Mouse (Mus musculus) stomach, postnatal 0 days (tissue): ENCODE measurements at regions not wholly inside any gene's neighbourhood (a gene's known extent, or its start where the extent isn't known, plus 50 kb on each side); places are given as distances from the start of the nearest gene placed in this dataset.

ENCODE experiments used
- ATAC-seq: fragments of 200-750 bp; cut with Nextera tagmentation; 2 replicates; pipeline ENCODE4 v1.8.0; 2017; ENCODE audit not compliant: low FRiP score, low TSS enrichment
- DNase-seq: peaks from one replicate; pipeline ENCODE4 v3.0.0-alpha.2; 2016; ENCODE audit warnings: low spot score
- H3K27ac ChIP-seq: fragments of 300-500 bp; sonication (generic); replicated peaks from 2 replicates; pipeline ENCODE4 v1.5.1; 2014; ENCODE audit warnings: mild to moderate bottlenecking, control low read depth
- H3K27me3 ChIP-seq: fragments of 300-500 bp; sonication (generic); 2 replicates; pipeline ENCODE4 v1.6.1; 2014; ENCODE audit warnings: low read length; ENCODE audit not compliant: control insufficient read depth, insufficient read depth
- H3K36me3 ChIP-seq: fragments of 300-500 bp; sonication (generic); 2 replicates; pipeline ENCODE4 v1.6.1; 2014; ENCODE audit warnings: low read length, mixed read lengths; ENCODE audit not compliant: control insufficient read depth, insufficient read depth
- H3K4me1 ChIP-seq: fragments of 300-500 bp; sonication (generic); replicated peaks from 2 replicates; pipeline ENCODE4 v1.6.1; 2014; ENCODE audit warnings: antibody characterized with exemption; ENCODE audit not compliant: control insufficient read depth, insufficient read depth
- H3K4me2 ChIP-seq: fragments of 300-500 bp; sonication (generic); replicated peaks from 2 replicates; pipeline ENCODE4 v1.6.1; 2014; ENCODE audit warnings: low read depth, mild to moderate bottlenecking, control low read depth, moderate library complexity
- H3K4me3 ChIP-seq: fragments of 300-500 bp; sonication (generic); 2 replicates; pipeline ENCODE4 v1.5.1; 2014; ENCODE audit warnings: low read depth, low read length, control low read depth
- H3K9ac ChIP-seq: fragments of 300-500 bp; sonication (generic); 2 replicates; pipeline ENCODE4 v1.6.1; 2014; ENCODE audit warnings: mild to moderate bottlenecking, low read length, control low read depth, mixed read lengths
- H3K9me3 ChIP-seq: fragments of 300-500 bp; sonication (generic); 2 replicates; pipeline ENCODE4 v1.6.1; 2016; ENCODE audit warnings: low read length; ENCODE audit not compliant: control insufficient read depth
- CTCF ChIP-seq: IDR thresholded peaks from 2 replicates; pipeline ENCODE4 v1.5.1; 2016; ENCODE audit warnings: antibody characterized with exemption, low read depth, mild to moderate bottlenecking, moderate library complexity
- EP300 ChIP-seq: optimal IDR thresholded peaks from 2 replicates; pipeline ENCODE3; 2016; ENCODE audit warnings: antibody characterized with exemption
- WGBS: fragments of 180-500 bp; shearing (Covaris S2); extraction: QIAGEN DNeasy Blood & Tissue Kit; methylation state at CpG from one replicate; pipeline ENCODE4 v1.1.7; 2014; 5-methylcytosine and 5-hydroxymethylcytosine counted together

DNA sequence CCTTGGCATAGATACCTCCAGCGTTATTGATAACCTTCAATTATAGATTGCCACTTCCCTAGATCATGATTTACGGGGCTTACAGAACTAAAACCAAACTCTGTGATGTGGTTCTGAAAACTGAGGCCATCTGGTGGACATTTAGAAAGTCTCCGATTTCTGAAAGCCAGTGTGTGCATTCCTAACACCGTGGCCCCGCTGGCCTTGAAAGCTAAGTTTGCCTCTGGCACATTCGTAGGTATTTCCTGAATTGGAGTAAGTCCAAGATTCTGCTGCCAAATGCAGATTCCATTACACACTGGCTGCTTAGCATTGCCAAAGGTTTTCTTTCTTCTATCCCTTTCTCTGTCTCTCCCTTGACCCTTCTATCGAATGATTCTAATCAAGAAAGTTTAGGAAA, 55.7 kb upstream of the Tmpo start:
- TF ChIP-seq EP300, result no peak
- TF ChIP-seq CTCF, result peak; percentile 79
- ATAC-seq (peak; percentile 49; the same call in 1 of the 2 replicates), DNase-seq (peak; percentile 56)
- H3K27ac ChIP-seq, result no peak overlapping the region
- H3K9me3 ChIP-seq, result no peaks in the 10 kb centered on the region
- WGBS, result 10% methylated on average over 7 of the region's 7 CpGs
- H3K9ac ChIP-seq, result no peak overlapping the region
- H3K27me3 ChIP-seq, result no peaks in the 10 kb centered on the region
- no peaks in the 10 kb centered on the region for H3K36me3 ChIP-seq
- no peak overlapping the region for H3K4me2 ChIP-seq
- peaks cover 5% of the 10 kb centered on the region; the same call in 1 of the 2 replicates for H3K4me1 ChIP-seq
- H3K4me3 ChIP-seq, result no peak overlapping the region

- Histone ChIP-seq H3K36me3 (no peaks in the 10 kb centered on the region), H3K9me3 (no peaks in the 10 kb centered on the region), H3K4me2 (no peak overlapping the region), H3K4me3 (no peak overlapping the region), H3K27me3 (no peaks in the 10 kb centered on the region), H3K4me1 (no peaks in the 10 kb centered on the region), H3K9ac (no peak overlapping the region), H3K27ac (0 out of 2 replicates have a peak overlapping the region, but pooled peaks have one; percentile 58)
- ATAC-seq, result no peak
- TF ChIP-seq CTCF, result no peak
- TF ChIP-seq EP300, result peak; percentile 45
- DNase-seq, result no peak
- 61% methylated on average over 3 of the region's 3 CpGs for WGBS
Measured at GRCm38 (mm10) chr10:91234709-91235108, 53.6 kb upstream of the Tmpo start.
